Mouse (Mus musculus): ENCODE measurements around the gene Fyb. TPM values are rescaled to one million over a fixed set of nuclear protein-coding genes. Genes with fewer than 3 reads are reported as not detected.
A peak's percentile ranks its signal among the peaks of the same experiment; 100 is the strongest.

Gene Fyb
- total RNA-seq, 4 experiments from 2014 or later: 6.0 to 32.8 (median 16.2) TPM

GRCm38 (mm10) chr15:6653046-6653445 is 130.4 kb downstream of the Fyb start:
- no peak for DNase-seq (ENCODE audit: low spot score in 2 of 2)

GRCm38 (mm10) chr15:6658081-6658480 is 135.4 kb downstream of the Fyb start:
- no peak for DNase-seq (ENCODE audit: low spot score in 2 of 2)

GRCm38 (mm10) chr15:6661951-6662350 is 139.3 kb downstream of the Fyb start:
- no peak for DNase-seq (ENCODE audit: low spot score in 2 of 2)

- DNase-seq (ENCODE audit: low spot score in 2 of 2): no peak
These were observed 141.3 kb downstream of the Fyb start for GRCm38 (mm10) chr15:6663991-6664390.

GRCm38 (mm10) chr15:6666072-6666471 is 143.4 kb downstream of the Fyb start:
- no peak for DNase-seq (ENCODE audit: low spot score in 2 of 2)

GRCm38 (mm10) chr15:6668793-6669437 is 146.3 kb downstream of the Fyb start:
- DNase-seq (ENCODE audit: low spot score in 2 of 2): no peak

- DNase-seq (ENCODE audit: low spot score in 2 of 2): no peak
These were observed 155.8 kb downstream of the Fyb start for GRCm38 (mm10) chr15:6678479-6678878.

GRCm38 (mm10) chr15:6702164-6702563 is 179.5 kb downstream of the Fyb start:
- DNase-seq (ENCODE audit: low spot score in 2 of 2): no peak

- no peak for DNase-seq (ENCODE audit: low spot score in 2 of 2)
These were observed 182.8 kb downstream of the Fyb start for GRCm38 (mm10) chr15:6705351-6705901.

- peak; percentile 34 to 45 for DNase-seq (ENCODE audit: low spot score in 2 of 2)
These were observed 184.9 kb downstream of the Fyb start for GRCm38 (mm10) chr15:6707551-6707935.

GRCm38 (mm10) chr15:6707936-6708525 is 185.4 kb downstream of the Fyb start, which contains the start of gene Rictor:
Rictor (plus strand) TSS chr15:6708379.
- DNase-seq (ENCODE audit: low spot score in 2 of 2): peak; percentile 42 to 59

GRCm38 (mm10) chr15:6708526-6709441 is 186.1 kb downstream of the Fyb start:
- peak in 1 of 2 experiments; percentile 24 for DNase-seq (ENCODE audit: low spot score in 2 of 2)

GRCm38 (mm10) chr15:6709618-6710017 is 187.0 kb downstream of the Fyb start:
- DNase-seq (ENCODE audit: low spot score in 2 of 2): no peak

GRCm38 (mm10) chr15:6710341-6710740 is 187.7 kb downstream of the Fyb start:
- DNase-seq (ENCODE audit: low spot score in 2 of 2): no peak

- no peak for DNase-seq (ENCODE audit: low spot score in 2 of 2)
These were observed 188.6 kb downstream of the Fyb start for GRCm38 (mm10) chr15:6711226-6711625.

Other genes with a start within 250 kb of the Fyb start
- gene Dab2, start 223.1 kb upstream of the Fyb start, total RNA-seq (2022): 10 to 100 TPM in 3 of 4 experiments, 1 to 10 TPM in 1; 9.8 to 15.9 (median 14.9) TPM
- not detected for gene C9, start 77.5 kb upstream of the Fyb start, total RNA-seq (2022)
- gene Rictor, start 185.5 kb downstream of the Fyb start, total RNA-seq (2022): 10 to 100 TPM; 37.8 to 53.6 (median 47.3) TPM

Measured in layer of hippocampus, adult 8-10 months (tissue).